Mouse (Mus musculus): Measurements from ENCODE around the gene Slc25a10. TPM values are rescaled to one million over a fixed set of nuclear protein-coding genes. Genes with fewer than 3 reads are reported as not detected.

Slc25a10 gene
- polyA plus RNA-seq, 1 experiment from 2014 or later: 73.8 TPM

- Histone ChIP-seq H3K27me3 (ENCODE audit: control insufficient read depth, insufficient read depth, low read depth, low read length) (no peaks in the 10 kb centered on the region), H3K27ac (ENCODE audit: low read length) (no peak overlapping the region), H3K36me3 (ENCODE audit: control insufficient read depth, insufficient read depth, low read length) (peaks cover 15% of the 10 kb centered on the region), H3K9me3 (ENCODE audit: control insufficient read depth, low read length) (no peaks in the 10 kb centered on the region), H3K4me2 (ENCODE audit: low read depth, low read length) (no peak overlapping the region), H3K4me3 (ENCODE audit: low read length) (no peak overlapping the region), H3K9ac (ENCODE audit: low read length) (no peak overlapping the region), H3K4me1 (replicated peaks; ENCODE audit: control insufficient read depth, insufficient read depth, low read length) (peaks cover 2% of the 10 kb centered on the region; the same call in 1 of the 2 replicates)
- ATAC-seq (ENCODE audit: low read depth): no peak
- WGBS: 50% methylated on average over 6 of the region's 6 CpGs
These were observed 9.4 kb downstream of the Slc25a10 start for GRCm38 (mm10) chr11:120501018-120501417.

DNA sequence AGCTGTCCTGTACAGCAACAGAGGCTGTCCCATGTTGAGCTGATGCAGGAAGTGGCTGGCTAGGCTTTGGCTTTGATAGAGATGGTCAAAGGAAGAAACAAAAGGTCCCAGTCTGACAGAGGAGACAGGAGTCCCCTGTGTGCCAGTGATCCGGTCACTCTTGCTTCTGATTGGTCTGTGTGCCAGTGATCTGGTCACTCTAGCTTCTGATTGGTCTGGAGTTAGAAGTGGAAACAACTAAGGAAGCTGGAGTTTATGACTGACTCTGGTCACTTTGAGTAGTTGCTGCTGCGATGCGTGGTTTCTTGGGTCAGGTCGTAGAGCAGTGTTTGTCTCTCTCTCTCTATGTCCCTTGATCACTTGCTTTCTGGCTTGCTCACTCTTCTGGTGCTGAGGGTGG is 10.1 kb downstream of the Slc25a10 start:
- 71% methylated on average over 4 of the region's 4 CpGs for WGBS
- no peak for ATAC-seq (ENCODE audit: low read depth)
- no peak overlapping the region for H3K9ac ChIP-seq (ENCODE audit: low read length)

DNA sequence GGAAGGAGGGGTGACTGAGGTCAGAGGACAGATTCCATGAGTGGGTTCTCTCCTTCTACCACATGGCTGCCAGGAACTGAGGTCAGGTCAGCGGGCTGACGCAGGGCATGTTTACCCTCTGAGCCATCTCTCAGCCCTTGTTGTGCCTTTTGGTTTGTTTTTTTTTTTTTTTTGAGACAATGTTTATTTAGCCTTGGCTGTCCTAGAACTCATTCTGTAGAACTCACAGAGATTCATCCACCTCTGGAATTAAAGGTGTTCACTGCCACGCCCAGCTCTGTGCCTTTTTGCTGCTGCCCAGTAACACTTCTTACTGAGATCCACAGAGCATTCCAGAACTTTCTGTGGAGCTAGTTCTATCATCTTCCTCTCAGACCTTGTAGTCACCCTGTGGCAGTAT is 14.0 kb downstream of the Slc25a10 start:
- ATAC-seq (ENCODE audit: low read depth): no peak
- Histone ChIP-seq H3K36me3 (ENCODE audit: control insufficient read depth, insufficient read depth, low read length) (no peaks in the 10 kb centered on the region), H3K27ac (ENCODE audit: low read length) (no peak overlapping the region), H3K27me3 (ENCODE audit: control insufficient read depth, insufficient read depth, low read depth, low read length) (no peaks in the 10 kb centered on the region), H3K9ac (ENCODE audit: low read length) (no peak overlapping the region), H3K9me3 (ENCODE audit: control insufficient read depth, low read length) (no peaks in the 10 kb centered on the region), H3K4me3 (ENCODE audit: low read length) (no peak overlapping the region), H3K4me1 (replicated peaks; ENCODE audit: control insufficient read depth, insufficient read depth, low read length) (peaks cover 8% of the 10 kb centered on the region), H3K4me2 (ENCODE audit: low read depth, low read length) (no peak overlapping the region)
- WGBS: 74% methylated on average over 3 of the region's 3 CpGs

More for the DNA sequence above, 10.1 kb downstream of the Slc25a10 start:
- Histone ChIP-seq H3K36me3 (ENCODE audit: control insufficient read depth, insufficient read depth, low read length) (peaks cover 9% of the 10 kb centered on the region), H3K9me3 (ENCODE audit: control insufficient read depth, low read length) (no peaks in the 10 kb centered on the region), H3K27ac (ENCODE audit: low read length) (no peak overlapping the region), H3K4me2 (ENCODE audit: low read depth, low read length) (no peak overlapping the region), H3K4me3 (ENCODE audit: low read length) (no peak overlapping the region), H3K4me1 (replicated peaks; ENCODE audit: control insufficient read depth, insufficient read depth, low read length) (peaks cover 2% of the 10 kb centered on the region; the same call in 1 of the 2 replicates), H3K27me3 (ENCODE audit: control insufficient read depth, insufficient read depth, low read depth, low read length) (no peaks in the 10 kb centered on the region)

- Histone ChIP-seq H3K27ac (ENCODE audit: low read length) (peak overlapping the region; percentile 89), H3K9me3 (ENCODE audit: control insufficient read depth, low read length) (no peaks in the 10 kb centered on the region), H3K4me2 (ENCODE audit: low read depth, low read length) (no peak overlapping the region), H3K9ac (ENCODE audit: low read length) (no peak overlapping the region), H3K4me1 (replicated peaks; ENCODE audit: control insufficient read depth, insufficient read depth, low read length) (peaks cover 8% of the 10 kb centered on the region), H3K27me3 (ENCODE audit: control insufficient read depth, insufficient read depth, low read depth, low read length) (no peaks in the 10 kb centered on the region), H3K36me3 (ENCODE audit: control insufficient read depth, insufficient read depth, low read length) (no peaks in the 10 kb centered on the region), H3K4me3 (ENCODE audit: low read length) (no peak overlapping the region)
- peak; percentile 62 for ATAC-seq (ENCODE audit: low read depth)
- WGBS: 56% methylated on average over 4 of the region's 4 CpGs
These were observed 15.3 kb downstream of the Slc25a10 start for GRCm38 (mm10) chr11:120506899-120507298.

GRCm38 (mm10) chr11:120507611-120508289 is 16.1 kb downstream of the Slc25a10 start:
- Histone ChIP-seq H3K9me3 (ENCODE audit: control insufficient read depth, low read length) (no peaks in the 10 kb centered on the region), H3K27ac (ENCODE audit: low read length) (peak overlapping the region; percentile 89), H3K4me3 (ENCODE audit: low read length) (no peak overlapping the region), H3K27me3 (ENCODE audit: control insufficient read depth, insufficient read depth, low read depth, low read length) (no peaks in the 10 kb centered on the region), H3K9ac (ENCODE audit: low read length) (0 out of 2 replicates have a peak overlapping the region, but pooled peaks have one; percentile 12), H3K36me3 (ENCODE audit: control insufficient read depth, insufficient read depth, low read length) (no peaks in the 10 kb centered on the region), H3K4me2 (ENCODE audit: low read depth, low read length) (0 out of 2 replicates have a peak overlapping the region, but pooled peaks have one; percentile 7), H3K4me1 (replicated peaks; ENCODE audit: control insufficient read depth, insufficient read depth, low read length) (peaks cover 8% of the 10 kb centered on the region)
- WGBS: 44% methylated on average over 13 of the region's 13 CpGs
- peak; percentile 88 for ATAC-seq (ENCODE audit: low read depth)

GRCm38 (mm10) chr11:120508290-120508870 is 16.7 kb downstream of the Slc25a10 start:
- Histone ChIP-seq H3K9me3 (ENCODE audit: control insufficient read depth, low read length) (no peaks in the 10 kb centered on the region), H3K9ac (ENCODE audit: low read length) (no peak overlapping the region), H3K4me1 (replicated peaks; ENCODE audit: control insufficient read depth, insufficient read depth, low read length) (peaks cover 8% of the 10 kb centered on the region), H3K36me3 (ENCODE audit: control insufficient read depth, insufficient read depth, low read length) (no peaks in the 10 kb centered on the region), H3K27ac (ENCODE audit: low read length) (peak overlapping the region; percentile 89), H3K27me3 (ENCODE audit: control insufficient read depth, insufficient read depth, low read depth, low read length) (no peaks in the 10 kb centered on the region), H3K4me2 (ENCODE audit: low read depth, low read length) (0 out of 2 replicates have a peak overlapping the region, but pooled peaks have one; percentile 7), H3K4me3 (ENCODE audit: low read length) (no peak overlapping the region)
- 0 out of 2 replicates have a peak, but pooled peaks have one; percentile 1 for ATAC-seq (ENCODE audit: low read depth)
- 71% methylated on average over 9 of the region's 9 CpGs for WGBS

GRCm38 (mm10) chr11:120509940-120510339 is 18.3 kb downstream of the Slc25a10 start:
- 33% methylated on average over 4 of the region's 4 CpGs for WGBS
- no peaks in the 10 kb centered on the region for H3K36me3 ChIP-seq (ENCODE audit: control insufficient read depth, insufficient read depth, low read length)
- H3K9me3 ChIP-seq (ENCODE audit: control insufficient read depth, low read length): no peaks in the 10 kb centered on the region
- H3K4me3 ChIP-seq (ENCODE audit: low read length): no peak overlapping the region; the same call in 1 of the 2 replicates
- H3K27ac ChIP-seq (ENCODE audit: low read length): peak overlapping the region; percentile 72
- H3K9ac ChIP-seq (ENCODE audit: low read length): peak overlapping the region; percentile 69; the same call in 1 of the 2 replicates
- H3K4me2 ChIP-seq (ENCODE audit: low read depth, low read length): peak overlapping the region; percentile 57
- ATAC-seq (ENCODE audit: low read depth): no peak
- H3K4me1 ChIP-seq (replicated peaks; ENCODE audit: control insufficient read depth, insufficient read depth, low read length): peaks cover 8% of the 10 kb centered on the region
- H3K27me3 ChIP-seq (ENCODE audit: control insufficient read depth, insufficient read depth, low read depth, low read length): no peaks in the 10 kb centered on the region; the same call in 1 of the 2 replicates

GRCm38 (mm10) chr11:120510375-120511030 is 18.9 kb downstream of the Slc25a10 start:
- Histone ChIP-seq H3K36me3 (ENCODE audit: control insufficient read depth, insufficient read depth, low read length) (no peaks in the 10 kb centered on the region), H3K9ac (ENCODE audit: low read length) (peak overlapping the region; percentile 69), H3K27me3 (ENCODE audit: control insufficient read depth, insufficient read depth, low read depth, low read length) (no peaks in the 10 kb centered on the region; the same call in 1 of the 2 replicates), H3K4me3 (ENCODE audit: low read length) (peak overlapping the region; percentile 35), H3K4me1 (replicated peaks; ENCODE audit: control insufficient read depth, insufficient read depth, low read length) (peaks cover 8% of the 10 kb centered on the region), H3K27ac (ENCODE audit: low read length) (peak overlapping the region; percentile 72), H3K9me3 (ENCODE audit: control insufficient read depth, low read length) (no peaks in the 10 kb centered on the region), H3K4me2 (ENCODE audit: low read depth, low read length) (peak overlapping the region; percentile 57)
- 7% methylated on average over 16 of the region's 16 CpGs for WGBS
- ATAC-seq (ENCODE audit: low read depth): peak; percentile 36

Measured in lung, embryonic 16.5 days (tissue).